Comparison of ENCODE assay signal across 14 mouse cellular contexts in genomic region chr1:95582264-95582663, GRCm38 (mm10).
DNase-seq lines count a peak whose midpoint lies in the region; ATAC-seq and TF ChIP-seq lines count a peak whose summit lies in the region.
"Had no signal": no experiment of that assay in that cellular context is flagged by ENCODE, and none has a peak within 500 bp of the region (broad histone marks: within the 10 kb centered on the region; RNA-seq: fewer than 3 reads in every experiment).

No protein-coding gene starts in this region.

- no peaks in the 10 kb centered on the region for H3K27me3 ChIP-seq in intestine, embryonic 15.5 days (replicated peaks)
- H3K27me3 ChIP-seq in intestine, postnatal 0 days (replicated peaks; ENCODE audit: control insufficient read depth, insufficient read depth, low read length), result no peaks in the 10 kb centered on the region
- H3K27me3 ChIP-seq in forebrain, embryonic 15.5 days, result no peaks in the 10 kb centered on the region
- no peaks in the 10 kb centered on the region for H3K27me3 ChIP-seq in lung, embryonic 15.5 days

- no peak for TF ChIP-seq POLR2A in brain, embryonic 14.5 days (IDR thresholded peaks at IDR 0.05; ENCODE audit: borderline replicate concordance, extremely low read depth, insufficient read depth, insufficient read length, poor library complexity, severe bottlenecking)

- H3K9me3 ChIP-seq in intestine, embryonic 15.5 days, result no peaks in the 10 kb centered on the region
- H3K9me3 ChIP-seq in intestine, postnatal 0 days (ENCODE audit: control insufficient read depth), result no peaks in the 10 kb centered on the region
- H3K9me3 ChIP-seq in forebrain, embryonic 15.5 days, result no peaks in the 10 kb centered on the region
- no peaks in the 10 kb centered on the region for H3K9me3 ChIP-seq in lung, embryonic 15.5 days

- no peak overlapping the region for H3K9ac ChIP-seq in intestine, embryonic 15.5 days
- no peak overlapping the region for H3K9ac ChIP-seq in intestine, postnatal 0 days (ENCODE audit: low read depth, low read length)
- no peak overlapping the region for H3K9ac ChIP-seq in forebrain, embryonic 15.5 days (replicated peaks)
- no peak overlapping the region for H3K9ac ChIP-seq in lung, embryonic 15.5 days
- H3K9ac ChIP-seq: liver, postnatal 0 days had no signal

- ATAC-seq in intestine, embryonic 15.5 days, result peak; percentile 53; the same call in 1 of the 2 replicates
- ATAC-seq in intestine, postnatal 0 days, result no peak
- ATAC-seq in forebrain, embryonic 15.5 days (replicated peaks), result 0 out of 2 replicates have a peak, but pooled peaks have one; percentile 41
- peak; percentile 97 for ATAC-seq in lung, embryonic 15.5 days (ENCODE audit: borderline replicate concordance, extremely low read depth, low FRiP score, low TSS enrichment)
- ATAC-seq in inflammation-experienced regulatory T-cells, adult 6 months, result no peak
- ATAC-seq: liver, postnatal 0 days had no signal

- H3K4me1 ChIP-seq in intestine, embryonic 15.5 days (replicated peaks), result no peaks in the 10 kb centered on the region
- no peaks in the 10 kb centered on the region for H3K4me1 ChIP-seq in intestine, postnatal 0 days (replicated peaks; ENCODE audit: control insufficient read depth, insufficient read depth, low read length)
- no peaks in the 10 kb centered on the region for H3K4me1 ChIP-seq in forebrain, embryonic 15.5 days
- H3K4me1 ChIP-seq in lung, embryonic 15.5 days, result no peaks in the 10 kb centered on the region

- no peak for TF ChIP-seq CTCF in intestine, postnatal 0 days (IDR thresholded peaks at IDR 0.05; ENCODE audit: low read depth)
- no peak for TF ChIP-seq CTCF in brain, embryonic 14.5 days (IDR thresholded peaks at IDR 0.05; ENCODE audit: borderline replicate concordance, extremely low read depth, insufficient read depth, insufficient read length)

- no peak overlapping the region for H3K4me2 ChIP-seq in intestine, embryonic 15.5 days (replicated peaks)
- no peak overlapping the region for H3K4me2 ChIP-seq in intestine, postnatal 0 days (replicated peaks; ENCODE audit: low read depth)
- H3K4me2 ChIP-seq in forebrain, embryonic 15.5 days (replicated peaks), result no peak overlapping the region
- H3K4me2 ChIP-seq in lung, embryonic 15.5 days, result no peak overlapping the region

- H3K4me3 ChIP-seq in intestine, embryonic 15.5 days (replicated peaks), result no peak overlapping the region
- H3K4me3 ChIP-seq in intestine, postnatal 0 days (ENCODE audit: low read depth, low read length), result no peak overlapping the region
- no peak overlapping the region for H3K4me3 ChIP-seq in forebrain, embryonic 15.5 days
- no peak overlapping the region for H3K4me3 ChIP-seq in lung, embryonic 15.5 days
- H3K4me3 ChIP-seq: erythroblast, embryonic 14.5 days had no signal

- no peak overlapping the region for H3K27ac ChIP-seq in intestine, embryonic 15.5 days
- H3K27ac ChIP-seq in intestine, postnatal 0 days (ENCODE audit: low read depth, low read length), result no peak overlapping the region
- H3K27ac ChIP-seq in forebrain, embryonic 15.5 days (replicated peaks), result no peak overlapping the region
- H3K27ac ChIP-seq in lung, embryonic 15.5 days, result peak overlapping the region; percentile 63; the same call in 1 of the 2 replicates

- no peaks in the 10 kb centered on the region for H3K36me3 ChIP-seq in intestine, embryonic 15.5 days
- no peaks in the 10 kb centered on the region for H3K36me3 ChIP-seq in intestine, postnatal 0 days (ENCODE audit: control insufficient read depth, insufficient read depth)
- no peaks in the 10 kb centered on the region for H3K36me3 ChIP-seq in forebrain, embryonic 15.5 days
- no peaks in the 10 kb centered on the region for H3K36me3 ChIP-seq in lung, embryonic 15.5 days

- WGBS in intestine, embryonic 15.5 days, result 20% methylated on average over 1 of the region's 1 CpGs
- WGBS in intestine, postnatal 0 days, result 38% methylated on average over 1 of the region's 1 CpGs
- WGBS in forebrain, embryonic 15.5 days, result 48% methylated on average over 1 of the region's 1 CpGs
- WGBS in lung, embryonic 15.5 days, result 21% methylated on average over 1 of the region's 1 CpGs

- DNase-seq in brain, embryonic 14.5 days (ENCODE audit: low read depth), result peak; percentile 46
- no peak for DNase-seq in kidney, postnatal 14 days
- DNase-seq in urinary bladder, postnatal 25 days (ENCODE audit: low spot score), result no peak
- DNase-seq: adrenal gland, postnatal 10 days; B cell, adult 2 months; cerebellum, adult 8-10 months; kidney, postnatal 36 days; liver, postnatal 0 days had no signal

Comparison
In these comparisons a context has a peak if more than half of its experiments do, and no peak if none do; other contexts are left out.
1. ATAC-seq: peak in intestine, embryonic 15.5 days (single experiment), forebrain, embryonic 15.5 days (single experiment) and lung, embryonic 15.5 days (single experiment); none in intestine, postnatal 0 days (single experiment) and inflammation-experienced regulatory T-cells, adult 6 months (single experiment).